Mouse (Mus musculus) stomach, embryonic 15.5 days (tissue): ENCODE data around the gene Cdx2. TPM values are rescaled to one million over a fixed set of nuclear protein-coding genes. Genes with fewer than 3 reads are reported as not detected.
A peak's percentile ranks its signal among the peaks of the same experiment; 100 is the strongest.

Experiments used
- ATAC-seq: fragments of 200-750 bp; cut with Nextera tagmentation; 2 replicates; pipeline ENCODE4 v1.8.0; 2017; ENCODE audit warnings: low read depth, moderate number of reproducible peaks, moderate TSS enrichment; ENCODE audit not compliant: insufficient read depth, low FRiP score
- H3K27ac ChIP-seq: fragments of 300-500 bp; sonication (generic); 2 replicates; pipeline ENCODE4 v1.5.1; 2015; ENCODE audit warnings: mild to moderate bottlenecking, inconsistent platforms
- H3K27me3 ChIP-seq: fragments of 300-500 bp; sonication (generic); replicated peaks from 2 replicates; pipeline ENCODE4 v1.6.1; 2015; ENCODE audit warnings: inconsistent platforms
- H3K36me3 ChIP-seq: fragments of 300-500 bp; sonication (generic); 2 replicates; pipeline ENCODE4 v1.6.1; 2015; ENCODE audit warnings: inconsistent platforms
- H3K4me1 ChIP-seq: fragments of 300-500 bp; sonication (generic); 2 replicates; pipeline ENCODE4 v1.6.1; 2015; ENCODE audit warnings: inconsistent platforms
- H3K4me2 ChIP-seq: fragments of 300-500 bp; sonication (generic); 2 replicates; pipeline ENCODE4 v1.6.1; 2015; ENCODE audit warnings: mild to moderate bottlenecking, inconsistent platforms
- H3K4me3 ChIP-seq: fragments of 300-500 bp; sonication (generic); replicated peaks from 2 replicates; pipeline ENCODE4 v1.5.1; 2015; ENCODE audit warnings: inconsistent platforms
- H3K9ac ChIP-seq: fragments of 300-500 bp; sonication (generic); 2 replicates; pipeline ENCODE4 v1.6.1; 2015; ENCODE audit warnings: inconsistent platforms
- H3K9me3 ChIP-seq: fragments of 300-500 bp; sonication (generic); 2 replicates; pipeline ENCODE4 v1.6.1; 2016; ENCODE audit warnings: inconsistent platforms
- WGBS: fragments of 180-500 bp; shearing (Covaris S2); methylation state at CpG from one replicate; pipeline ENCODE4 v1.1.7; 2015; 5-methylcytosine and 5-hydroxymethylcytosine counted together
- polyA plus RNA-seq: library from polyadenylated mRNA; unstranded; fragments of >200 nt; fragmentation: Nextera tagmentation; extraction: Ambion mirVana; gene quantifications from 2 replicates; pipeline ENCODE4 v1.2.1, GENCODE M21; 2015

Gene Cdx2
- 8.1 and 9.8 TPM in 2 replicates for polyA plus RNA-seq

DNA sequence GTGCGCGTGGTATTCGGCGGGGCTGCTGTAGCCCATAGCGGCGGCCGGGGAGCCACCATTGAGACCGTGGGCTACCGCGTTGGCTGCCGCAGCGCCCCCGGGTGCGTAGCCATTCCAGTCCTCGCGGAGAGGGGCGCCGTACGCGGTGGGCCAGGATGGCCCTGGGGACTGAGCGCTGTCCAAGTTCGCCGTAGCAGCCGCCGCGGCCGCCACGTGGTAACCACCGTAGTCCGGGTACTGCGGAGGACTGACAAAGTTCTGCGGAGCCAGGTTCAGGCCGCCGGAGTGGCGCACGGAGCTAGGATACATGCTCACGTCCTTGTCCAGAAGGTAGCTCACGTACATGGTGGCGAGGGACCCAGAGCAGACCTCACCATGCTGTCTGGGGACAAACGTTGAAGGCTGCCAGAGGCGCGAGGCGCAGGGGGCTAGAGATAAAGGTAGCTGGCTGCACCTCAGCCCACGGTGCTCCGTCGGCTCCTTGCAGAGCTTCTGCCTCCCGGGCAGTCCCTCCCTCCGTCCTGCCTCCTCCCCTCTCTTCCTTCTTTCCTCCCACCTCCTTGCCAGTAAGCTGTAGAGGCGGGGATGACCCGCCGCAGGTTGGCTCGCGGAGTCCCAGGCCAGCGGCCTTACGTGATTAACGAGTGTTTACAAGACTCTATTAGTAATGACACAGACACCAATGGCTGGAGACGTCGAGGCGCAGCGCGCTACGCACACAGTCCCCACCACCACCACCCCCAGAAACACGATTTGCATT is at the start of gene Cdx2:
Cdx2 (minus strand) TSS at position 633 of the 760 bp plus-strand sequence.
- peak within 1 kb of the TSS; percentile 11; the same call in 1 of the 2 replicates for H3K27ac ChIP-seq
- peak within 1 kb of the TSS; percentile 36 for H3K4me3 ChIP-seq
- no peaks in the 10 kb centered on the region for H3K36me3 ChIP-seq
- H3K4me2 ChIP-seq: peak within 1 kb of the TSS; percentile 40
- WGBS: under 1% methylated on average over 61 of the region's 63 CpGs
- no peaks in the 10 kb centered on the region for H3K9me3 ChIP-seq
- H3K27me3 ChIP-seq: peaks cover 97% of the 10 kb centered on the region
- peaks cover 19% of the 10 kb centered on the region for H3K4me1 ChIP-seq
- H3K9ac ChIP-seq: no peak within 1 kb of the TSS
- ATAC-seq: peak; percentile 40; the same call in 1 of the 2 replicates

DNA sequence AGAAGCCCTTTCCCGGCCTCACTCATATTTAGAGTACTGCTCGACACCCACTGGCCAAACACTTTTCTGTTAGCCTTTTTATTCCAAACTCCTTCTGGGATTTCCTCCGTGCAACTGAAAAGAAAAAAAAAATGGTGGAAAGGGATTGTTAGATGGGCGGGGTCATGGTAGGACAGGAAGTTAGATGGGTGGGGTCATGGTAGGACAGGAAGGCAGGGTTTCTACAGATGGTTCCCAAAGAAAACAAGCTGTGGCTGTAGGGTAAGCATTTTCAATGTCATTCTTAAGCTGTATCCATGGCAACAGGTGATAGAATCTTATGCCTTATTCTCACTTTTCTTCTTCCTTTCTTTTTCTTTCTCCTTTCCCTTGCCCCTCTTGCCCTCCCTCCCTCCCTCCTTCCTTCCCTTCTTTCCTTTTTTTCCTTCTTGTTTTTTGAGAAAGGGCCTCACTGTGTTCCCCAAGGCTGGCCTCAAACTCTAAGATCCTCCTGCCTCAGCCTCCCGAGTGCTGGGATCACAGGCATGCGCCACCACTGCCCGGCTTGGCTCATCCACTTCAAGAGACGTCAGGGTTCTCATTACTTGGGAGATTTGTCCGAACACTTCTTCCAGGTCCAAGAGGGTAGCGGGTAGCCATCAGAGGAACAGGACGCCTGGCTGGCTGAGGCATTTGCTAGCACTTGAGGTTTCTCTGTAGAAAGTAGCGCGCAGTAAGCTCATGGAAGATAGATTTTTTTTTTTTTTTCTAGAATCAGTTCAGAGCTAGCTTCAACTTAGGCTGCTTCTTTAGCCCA is 49.4 kb upstream of the Cdx2 start:
- no peak for ATAC-seq
- Histone ChIP-seq H3K36me3 (no peaks in the 10 kb centered on the region), H3K27me3 (no peaks in the 10 kb centered on the region), H3K4me1 (no peaks in the 10 kb centered on the region), H3K4me2 (no peak overlapping the region), H3K27ac (no peak overlapping the region), H3K4me3 (no peak overlapping the region), H3K9ac (no peak overlapping the region), H3K9me3 (no peaks in the 10 kb centered on the region)
- WGBS: 88% methylated on average over 13 of the region's 13 CpGs

DNA sequence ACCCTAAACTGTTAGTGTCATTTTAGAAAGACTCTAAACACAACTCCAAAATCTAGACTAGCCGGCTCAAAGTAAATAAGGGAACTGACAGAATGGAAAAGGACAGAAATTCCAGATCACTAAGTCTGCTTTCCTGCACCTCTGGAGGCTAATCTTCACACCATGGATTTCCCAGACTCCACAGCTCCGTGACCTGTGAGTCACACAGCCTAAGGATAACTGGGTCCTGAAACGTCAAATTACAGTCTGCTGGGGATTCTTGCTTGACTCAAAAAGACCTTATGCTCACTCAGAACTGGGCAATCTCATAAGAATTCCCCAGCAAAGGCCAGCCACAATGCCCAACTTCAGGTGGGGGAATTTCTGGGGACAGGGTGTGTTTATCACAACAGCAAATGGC is 48.7 kb upstream of the Cdx2 start:
- H3K4me2 ChIP-seq: no peak overlapping the region
- no peak for ATAC-seq
- H3K27ac ChIP-seq: no peak overlapping the region
- H3K4me1 ChIP-seq: no peaks in the 10 kb centered on the region
- no peak overlapping the region for H3K9ac ChIP-seq
- no peaks in the 10 kb centered on the region for H3K9me3 ChIP-seq
- WGBS: 61% methylated on average over 3 of the region's 3 CpGs
- no peak overlapping the region for H3K4me3 ChIP-seq
- no peaks in the 10 kb centered on the region for H3K27me3 ChIP-seq
- no peaks in the 10 kb centered on the region for H3K36me3 ChIP-seq

DNA sequence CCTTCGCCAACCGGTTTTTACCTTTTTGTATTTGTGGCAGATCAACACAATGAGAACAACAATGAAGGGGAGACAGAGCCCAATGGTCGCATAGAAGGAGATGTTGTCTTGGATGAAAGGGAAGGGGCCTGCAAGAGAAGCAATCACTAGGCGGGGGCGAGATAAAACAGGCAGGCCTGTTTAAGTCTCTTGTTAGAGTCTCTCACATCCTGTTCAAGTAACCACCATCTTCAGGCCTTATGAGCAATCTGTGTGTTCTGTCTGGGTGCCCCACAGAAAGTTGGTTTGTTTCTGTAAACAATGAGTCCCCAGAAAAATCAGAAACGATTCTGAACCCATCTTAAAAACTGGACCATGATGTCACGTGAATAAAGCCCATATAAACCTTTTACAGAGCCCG is 47.9 kb upstream of the Cdx2 start:
- no peak for ATAC-seq
- H3K27me3 ChIP-seq: no peaks in the 10 kb centered on the region
- no peak overlapping the region for H3K9ac ChIP-seq
- H3K36me3 ChIP-seq: no peaks in the 10 kb centered on the region
- H3K4me3 ChIP-seq: no peak overlapping the region
- no peaks in the 10 kb centered on the region for H3K9me3 ChIP-seq
- no peak overlapping the region for H3K27ac ChIP-seq
- no peak overlapping the region for H3K4me2 ChIP-seq
- 75% methylated on average over 8 of the region's 8 CpGs for WGBS
- H3K4me1 ChIP-seq: no peaks in the 10 kb centered on the region

DNA sequence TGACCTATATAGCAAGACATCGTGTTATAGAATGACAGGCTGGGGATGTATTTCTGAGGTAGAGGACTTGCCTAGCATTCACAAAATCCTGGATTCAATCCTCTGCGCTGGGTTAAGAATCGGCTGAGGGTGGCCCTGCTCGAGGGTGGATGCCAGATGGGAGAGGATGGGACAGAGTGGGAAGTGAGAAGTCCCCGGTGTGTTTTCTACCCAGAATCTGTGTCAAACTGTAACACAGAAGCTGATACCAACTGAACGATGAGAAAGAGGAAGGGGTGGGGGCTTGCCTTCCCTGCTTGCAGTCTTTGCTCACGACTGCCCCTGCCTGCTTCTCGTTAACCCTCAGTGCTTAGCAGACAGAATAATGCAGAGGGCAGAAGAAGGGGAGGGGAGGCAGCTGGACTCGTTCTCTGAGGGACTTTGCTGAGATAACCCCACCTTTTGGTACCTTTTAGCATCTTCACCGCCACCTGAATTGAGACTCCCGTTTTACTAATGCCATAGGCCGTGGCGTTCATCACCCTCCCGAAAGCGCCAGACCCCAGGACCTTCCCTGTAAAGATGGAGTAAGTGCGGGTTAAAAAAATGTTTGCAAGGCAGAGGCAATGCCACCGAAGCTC is 47.2 kb upstream of the Cdx2 start:
- 62% methylated on average over 17 of the region's 17 CpGs for WGBS

DNA sequence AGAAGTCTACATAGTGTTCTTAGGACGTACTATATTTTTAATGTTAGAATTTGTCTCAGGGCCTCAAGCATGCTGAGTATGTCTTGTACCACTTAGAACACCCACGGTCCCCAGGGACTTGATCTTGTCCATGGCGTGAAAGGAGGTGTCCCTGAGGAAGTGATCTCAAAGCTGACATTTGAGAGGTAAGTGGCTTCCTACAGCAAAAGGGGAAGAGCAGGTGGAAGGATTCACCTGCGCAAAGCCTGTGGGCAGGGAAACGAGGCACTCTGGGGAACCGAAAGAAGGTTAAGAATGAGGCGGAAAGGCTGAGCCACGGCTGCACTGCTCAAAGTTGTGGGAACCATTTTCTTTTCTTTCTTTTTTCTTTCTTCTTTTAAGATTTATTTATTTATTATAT is 44.9 kb upstream of the Cdx2 start:
- H3K4me2 ChIP-seq: no peak overlapping the region
- no peak overlapping the region for H3K27ac ChIP-seq
- no peak for ATAC-seq
- no peak overlapping the region for H3K9ac ChIP-seq
- no peaks in the 10 kb centered on the region for H3K27me3 ChIP-seq
- H3K9me3 ChIP-seq: no peaks in the 10 kb centered on the region
- no peaks in the 10 kb centered on the region for H3K4me1 ChIP-seq
- H3K4me3 ChIP-seq: no peak overlapping the region
- 87% methylated on average over 8 of the region's 8 CpGs for WGBS
- H3K36me3 ChIP-seq: no peaks in the 10 kb centered on the region

More for the DNA sequence above, 47.2 kb upstream of the Cdx2 start:
- Histone ChIP-seq H3K9ac (no peak overlapping the region), H3K4me2 (no peak overlapping the region), H3K36me3 (no peaks in the 10 kb centered on the region), H3K4me3 (no peak overlapping the region), H3K4me1 (no peaks in the 10 kb centered on the region), H3K27ac (no peak overlapping the region), H3K27me3 (no peaks in the 10 kb centered on the region), H3K9me3 (no peaks in the 10 kb centered on the region)
- no peak for ATAC-seq

DNA sequence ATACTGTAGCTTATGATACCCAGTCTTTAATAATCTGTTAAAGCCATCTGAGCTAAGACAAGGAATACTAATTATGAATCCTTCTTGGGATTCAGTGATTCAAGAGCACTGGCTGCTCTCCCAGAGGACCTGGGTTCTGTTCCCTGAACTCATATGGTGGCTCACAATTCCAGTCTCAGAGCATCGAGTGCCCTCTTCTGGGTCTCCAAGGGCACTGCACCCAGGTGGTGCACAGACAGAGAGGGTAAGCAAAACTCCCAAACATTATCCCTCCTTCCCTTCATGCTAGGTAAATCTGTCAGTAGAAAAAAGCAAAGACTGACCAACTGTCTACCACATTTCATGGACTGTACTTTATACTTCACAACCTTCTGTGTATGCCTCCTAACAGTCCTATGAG is 38.9 kb upstream of the Cdx2 start:
- no peaks in the 10 kb centered on the region for H3K9me3 ChIP-seq
- 69% methylated on average over 1 of the region's 1 CpGs for WGBS

DNA sequence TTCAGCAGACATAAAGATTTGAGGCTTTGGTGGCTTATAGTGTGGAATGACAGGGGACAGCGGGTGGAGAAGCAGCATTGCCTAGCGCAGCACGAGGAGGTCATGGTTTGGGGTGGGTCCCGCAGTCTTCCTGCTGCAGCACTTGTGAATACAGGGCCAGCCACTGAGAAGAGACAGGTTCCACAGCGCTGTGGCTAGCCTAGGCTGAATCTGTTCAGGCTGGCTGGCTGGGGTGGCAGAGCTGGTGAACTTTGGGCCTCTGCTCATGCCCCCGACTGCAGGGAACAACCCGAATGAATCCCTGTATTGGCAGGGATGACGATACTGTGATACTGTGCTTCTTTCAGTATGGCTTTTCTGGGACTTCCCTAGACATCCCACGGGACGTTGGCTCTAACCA is 36.8 kb upstream of the Cdx2 start:
- Histone ChIP-seq H3K4me3 (no peak overlapping the region), H3K9me3 (no peaks in the 10 kb centered on the region), H3K4me1 (no peaks in the 10 kb centered on the region), H3K4me2 (no peak overlapping the region), H3K27ac (no peak overlapping the region), H3K27me3 (no peaks in the 10 kb centered on the region), H3K36me3 (no peaks in the 10 kb centered on the region), H3K9ac (no peak overlapping the region)
- ATAC-seq: no peak
- 81% methylated on average over 10 of the region's 10 CpGs for WGBS

More for the DNA sequence above, 38.9 kb upstream of the Cdx2 start:
- Histone ChIP-seq H3K27ac (no peak overlapping the region), H3K4me2 (no peak overlapping the region), H3K9ac (no peak overlapping the region), H3K4me1 (no peaks in the 10 kb centered on the region), H3K36me3 (no peaks in the 10 kb centered on the region), H3K27me3 (no peaks in the 10 kb centered on the region), H3K4me3 (no peak overlapping the region)
- no peak for ATAC-seq

DNA sequence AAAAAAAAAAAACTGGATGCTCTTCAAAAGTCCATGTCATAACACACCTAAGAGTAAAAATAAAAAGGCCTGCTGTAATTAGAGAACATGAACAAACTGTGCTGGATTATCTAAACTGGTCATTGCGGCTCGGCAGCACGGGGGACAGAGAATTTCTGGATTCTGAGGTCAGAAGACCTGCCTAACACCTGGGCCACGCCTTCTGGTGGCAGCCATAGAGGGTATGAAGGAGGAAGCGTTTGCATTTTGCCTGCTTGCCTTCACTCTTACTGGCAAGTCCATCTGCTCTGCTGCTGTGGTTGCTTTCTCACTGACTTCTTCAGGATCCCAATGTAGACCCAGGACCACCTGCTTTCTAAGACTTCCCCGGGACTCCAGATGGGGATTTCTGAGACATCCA is 35.8 kb upstream of the Cdx2 start:
- H3K4me1 ChIP-seq: no peaks in the 10 kb centered on the region
- no peak overlapping the region for H3K4me3 ChIP-seq
- ATAC-seq: no peak
- WGBS: 86% methylated on average over 6 of the region's 6 CpGs
- no peaks in the 10 kb centered on the region for H3K36me3 ChIP-seq
- H3K4me2 ChIP-seq: no peak overlapping the region
- H3K27me3 ChIP-seq: no peaks in the 10 kb centered on the region
- H3K27ac ChIP-seq: no peak overlapping the region
- no peaks in the 10 kb centered on the region for H3K9me3 ChIP-seq
- H3K9ac ChIP-seq: no peak overlapping the region

DNA sequence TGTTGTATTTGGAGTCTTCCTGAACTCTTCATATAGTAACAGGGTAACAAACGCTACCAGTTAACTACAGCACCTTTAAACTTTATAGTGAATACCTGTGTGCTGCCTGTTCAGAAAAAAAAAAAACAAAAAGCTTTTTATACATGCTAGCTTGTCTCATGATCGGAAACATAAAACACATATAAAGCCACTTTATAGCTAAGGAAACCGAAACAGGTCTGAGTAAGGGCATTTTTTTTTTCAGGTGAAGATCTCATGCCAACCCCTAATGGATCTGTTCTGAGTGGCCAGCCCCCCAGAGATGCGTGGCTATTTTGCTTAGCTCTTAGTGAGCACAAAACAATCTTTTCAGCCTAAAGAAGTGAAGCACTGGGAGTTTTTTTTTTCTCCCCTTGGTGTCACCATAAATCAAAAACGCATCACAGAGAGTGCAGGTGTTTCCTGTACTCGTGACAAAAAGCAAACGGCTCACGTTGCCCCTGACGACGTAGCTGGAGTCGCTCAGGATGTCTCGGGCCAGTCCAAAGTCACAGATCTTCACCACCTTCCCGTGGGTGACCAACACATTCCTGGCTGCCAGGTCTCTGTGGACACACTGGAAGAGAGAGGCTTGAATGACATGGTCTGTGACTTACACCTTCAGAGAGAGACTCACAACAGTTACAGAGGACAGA is 33.8 kb upstream of the Cdx2 start:
- no peak overlapping the region for H3K27ac ChIP-seq
- H3K27me3 ChIP-seq: no peaks in the 10 kb centered on the region
- no peaks in the 10 kb centered on the region for H3K36me3 ChIP-seq
- H3K9me3 ChIP-seq: no peaks in the 10 kb centered on the region
- ATAC-seq: no peak
- no peak overlapping the region for H3K9ac ChIP-seq
- H3K4me2 ChIP-seq: no peak overlapping the region
- H3K4me1 ChIP-seq: no peaks in the 10 kb centered on the region
- WGBS: 30% methylated on average over 13 of the region's 13 CpGs
- H3K4me3 ChIP-seq: no peak overlapping the region

DNA sequence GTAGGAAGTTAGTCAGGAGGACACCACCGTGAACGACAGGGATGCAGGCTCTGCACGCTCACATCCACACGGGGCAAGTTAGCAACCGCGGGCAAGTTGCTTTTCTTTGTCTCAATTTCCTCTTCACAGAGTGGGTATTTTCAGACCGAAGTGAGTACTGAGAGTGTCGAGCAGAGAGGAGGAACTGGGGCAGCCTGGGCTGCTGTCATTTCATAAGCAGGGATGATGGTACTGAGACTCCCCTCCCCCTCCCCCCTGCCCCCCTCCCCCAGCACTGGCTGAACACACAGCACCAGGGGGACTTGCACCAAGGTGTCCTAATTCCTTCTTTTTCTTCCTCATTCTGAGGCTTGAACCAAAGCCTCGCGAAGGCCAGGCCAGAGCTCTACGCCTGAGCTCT is 32.5 kb upstream of the Cdx2 start:
- H3K36me3 ChIP-seq: no peaks in the 10 kb centered on the region
- H3K9me3 ChIP-seq: no peaks in the 10 kb centered on the region
- H3K27ac ChIP-seq: no peak overlapping the region
- no peak overlapping the region for H3K4me2 ChIP-seq
- ATAC-seq: no peak
- no peak overlapping the region for H3K9ac ChIP-seq
- 70% methylated on average over 11 of the region's 11 CpGs for WGBS
- H3K4me3 ChIP-seq: no peak overlapping the region
- H3K4me1 ChIP-seq: no peaks in the 10 kb centered on the region
- H3K27me3 ChIP-seq: no peaks in the 10 kb centered on the region
